Mouse (Mus musculus) C2C12 (cell line): ENCODE data around the gene Snrnp35. TPM values are rescaled to one million over a fixed set of nuclear protein-coding genes. Genes with fewer than 3 reads are reported as not detected.
A peak's percentile ranks its signal among the peaks of the same experiment; 100 is the strongest.

ENCODE experiments used
- H3K27me3 ChIP-seq: one replicate; pipeline ENCODE4 v1.6.1; 2011; ENCODE audit not compliant: control insufficient read depth, insufficient read depth, insufficient read length
- H3K36me3 ChIP-seq: one replicate; pipeline ENCODE4 v1.6.1; 2011; ENCODE audit not compliant: control insufficient read depth, insufficient read depth
- H3K4me3 ChIP-seq: one replicate; pipeline ENCODE4 v1.5.1; 2011; ENCODE audit warnings: mild to moderate bottlenecking, control low read depth; ENCODE audit not compliant: poor library complexity, insufficient read depth, severe bottlenecking
- H3K79me2 ChIP-seq: one replicate; pipeline ENCODE4 v1.6.1; 2011; ENCODE audit not compliant: control insufficient read depth, insufficient read depth
- H3K79me3 ChIP-seq: one replicate; pipeline ENCODE4 v1.6.1; 2011; ENCODE audit warnings: low read depth, control low read depth
- H3ac ChIP-seq: one replicate; pipeline ENCODE3; 2011; ENCODE audit warnings: low read depth; ENCODE audit not compliant: control insufficient read depth, insufficient read length
- CEBPB ChIP-seq: IDR thresholded peaks from one replicate; pipeline ENCODE4 v1.6.1; 2011; ENCODE audit warnings: low read depth, mild to moderate bottlenecking, control low read depth, moderate library complexity
- CTCF ChIP-seq: IDR thresholded peaks from one replicate; pipeline ENCODE4 v1.5.1; 2011; ENCODE audit not compliant: control insufficient read depth, insufficient read depth, insufficient read length
- FOSL1 ChIP-seq: IDR thresholded peaks from one replicate; pipeline ENCODE4 v1.8.0; 2011; ENCODE audit warnings: mild to moderate bottlenecking, low read length; ENCODE audit not compliant: poor library complexity, insufficient read depth, severe bottlenecking
- MAX ChIP-seq: IDR thresholded peaks from one replicate; pipeline ENCODE4 v1.6.1; 2011; ENCODE audit warnings: mild to moderate bottlenecking, control low read depth
- MYOD1 ChIP-seq: IDR thresholded peaks from one replicate; pipeline ENCODE4 v1.6.1; 2011; ENCODE audit warnings: low read depth; ENCODE audit not compliant: control insufficient read depth, insufficient read length
- MYOG ChIP-seq: IDR thresholded peaks from one replicate; pipeline ENCODE4 v1.6.1; 2011; ENCODE audit not compliant: control insufficient read depth, insufficient read length; ENCODE audit errors: extremely low read depth
- USF1 ChIP-seq: IDR thresholded peaks from one replicate; pipeline ENCODE4 v1.6.1; 2011; ENCODE audit warnings: low read depth, mild to moderate bottlenecking, control low read depth, moderate library complexity
- polyA plus RNA-seq: library from polyadenylated mRNA; unstranded; fragments of >200 nt; fragmentation: generic; extraction: Trizol; gene quantifications from one replicate; pipeline ENCODE4 v1.2.1, GENCODE M21; 2012; ENCODE audit warnings: missing spikeins

Gene Snrnp35
- polyA plus RNA-seq, 1 experiment: 23.8 TPM

DNA sequence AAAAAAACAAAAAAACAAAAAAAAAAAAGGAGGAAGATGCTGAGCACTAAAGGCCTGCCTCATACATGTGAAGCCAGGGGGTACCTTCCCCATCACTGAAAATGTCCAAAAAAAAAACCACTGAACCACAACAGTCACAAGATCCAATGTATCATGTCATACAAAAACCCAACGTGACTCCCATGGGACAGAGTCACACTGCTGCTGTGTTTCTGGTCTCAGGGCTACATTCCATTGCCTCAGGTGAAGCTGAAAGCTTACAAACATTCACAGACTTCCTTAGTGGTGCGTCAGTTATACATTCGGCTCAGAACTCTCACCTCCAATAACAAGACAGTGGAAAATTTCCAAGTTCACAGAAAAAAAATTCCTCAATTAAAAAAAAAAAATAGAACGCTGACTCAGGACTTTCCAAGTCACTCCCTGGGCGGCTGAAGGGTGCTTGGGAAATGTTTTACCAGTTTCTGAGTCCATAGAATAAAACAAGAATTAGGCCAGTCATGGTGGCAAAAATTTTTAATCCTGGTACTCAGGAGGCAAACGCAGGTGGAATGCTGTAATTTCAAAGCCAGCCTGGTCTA is 12.3 kb upstream of the Snrnp35 start:
- Histone ChIP-seq H3K79me2 (peaks cover 5% of the 10 kb centered on the region), H3K36me3 (no peaks in the 10 kb centered on the region), H3K27me3 (no peaks in the 10 kb centered on the region), H3K4me3 (no peak overlapping the region), H3K79me3 (peaks cover 2% of the 10 kb centered on the region), H3ac (no peak overlapping the region)
- TF ChIP-seq FOSL1 (no peak), MAX (no peak), CEBPB (no peak), MYOD1 (no peak), MYOG (no peak), CTCF (no peak), USF1 (no peak)

- H3K79me3 ChIP-seq: peaks cover 9% of the 10 kb centered on the region
- no peak overlapping the region for H3K4me3 ChIP-seq
- TF ChIP-seq MYOD1: no peak
- TF ChIP-seq FOSL1: no peak
- no peak for TF ChIP-seq MAX
- no peak for TF ChIP-seq MYOG
- TF ChIP-seq CTCF: no peak
- TF ChIP-seq CEBPB: no peak
- peaks cover 22% of the 10 kb centered on the region for H3K79me2 ChIP-seq
- H3K27me3 ChIP-seq: no peaks in the 10 kb centered on the region
- no peaks in the 10 kb centered on the region for H3K36me3 ChIP-seq
- H3ac ChIP-seq: no peak overlapping the region
Measured at GRCm38 (mm10) chr5:124478873-124479204, 4.1 kb upstream of the Snrnp35 start.

DNA sequence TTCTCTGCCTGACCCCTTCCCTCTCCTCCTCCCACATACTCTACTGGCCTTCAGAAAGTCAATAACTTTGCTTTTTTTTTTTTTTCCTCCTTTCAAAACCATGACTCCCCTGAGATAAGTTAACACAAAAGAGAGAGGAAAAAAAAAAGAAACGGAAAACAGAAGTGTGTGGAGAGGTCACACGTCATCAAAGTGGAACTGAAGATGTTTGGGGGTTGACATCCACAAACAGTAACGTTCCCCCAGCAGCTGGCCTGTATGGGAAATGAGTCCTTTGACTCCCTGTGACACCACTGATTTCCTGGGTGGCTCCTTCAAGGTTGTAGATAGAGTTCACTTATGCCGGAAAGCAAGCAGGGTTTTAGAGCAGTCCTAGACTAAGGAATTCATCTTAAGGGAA is 2.8 kb upstream of the Snrnp35 start:
- H3K27me3 ChIP-seq: no peaks in the 10 kb centered on the region
- TF ChIP-seq CTCF (no peak), MYOG (no peak), USF1 (no peak), MYOD1 (no peak), FOSL1 (no peak), MAX (no peak), CEBPB (no peak)
- H3K36me3 ChIP-seq: no peaks in the 10 kb centered on the region
- H3K79me2 ChIP-seq: peaks cover 35% of the 10 kb centered on the region
- H3K4me3 ChIP-seq: no peak overlapping the region
- H3K79me3 ChIP-seq: peaks cover 9% of the 10 kb centered on the region
- H3ac ChIP-seq: no peak overlapping the region

- TF ChIP-seq CEBPB: no peak
- no peak for TF ChIP-seq FOSL1
- TF ChIP-seq MYOG: no peak
- no peak for TF ChIP-seq USF1
- TF ChIP-seq MAX: no peak
- no peak for TF ChIP-seq CTCF
- no peak for TF ChIP-seq MYOD1
- Histone ChIP-seq H3K4me3 (no peak overlapping the region), H3K36me3 (no peaks in the 10 kb centered on the region), H3K79me2 (peaks cover 36% of the 10 kb centered on the region), H3K27me3 (no peaks in the 10 kb centered on the region), H3ac (no peak overlapping the region), H3K79me3 (peaks cover 7% of the 10 kb centered on the region)
Measured at GRCm38 (mm10) chr5:124481714-124482113, 1.2 kb upstream of the Snrnp35 start.

DNA sequence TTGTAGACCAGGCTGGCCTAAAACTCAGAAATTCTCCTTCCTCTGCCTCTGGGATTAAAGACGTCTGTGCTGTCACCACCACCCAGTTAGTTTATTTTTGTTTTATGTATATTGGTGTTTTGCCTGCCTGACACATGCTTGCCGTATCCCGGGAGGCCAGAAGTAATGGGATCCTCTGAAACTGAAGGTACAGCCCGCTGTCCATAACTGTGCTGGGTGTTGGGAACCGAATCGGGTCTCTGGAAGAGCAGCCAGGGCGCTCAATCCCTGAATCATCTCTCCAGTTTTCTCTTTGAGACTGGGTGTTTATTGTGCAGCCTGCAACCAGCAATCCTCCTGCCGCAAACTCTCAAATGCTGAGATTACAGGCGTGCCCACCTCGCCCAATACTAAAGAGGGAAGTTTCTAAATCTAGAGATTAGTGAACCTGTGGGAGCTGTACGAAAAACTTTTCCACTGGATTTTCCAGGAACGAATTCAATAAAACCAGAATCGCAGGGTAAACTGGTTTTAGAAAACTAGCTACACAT is 433 bp upstream of the Snrnp35 start:
- Histone ChIP-seq H3K27me3 (no peaks in the 10 kb centered on the region), H3K79me2 (peaks cover 28% of the 10 kb centered on the region), H3ac (peak overlapping the region; percentile 56), H3K79me3 (peaks cover 7% of the 10 kb centered on the region), H3K4me3 (peak overlapping the region; percentile 84), H3K36me3 (no peaks in the 10 kb centered on the region)
- no peak for TF ChIP-seq CTCF
